Mouse (Mus musculus): ENCODE measurements around the gene 4931409K22Rik.

4931409K22Rik gene

GRCm38 (mm10) chr5:24540387-24541143, 16.0 kb downstream of the 4931409K22Rik start, which contains the start of gene Asb10:
TSS of gene Asb10 (minus strand) at chr5:24540978.
- DNase-seq (ENCODE audit: low spot score in 2 of 2), result peak in 1 of 2 experiments; percentile 23

GRCm38 (mm10) chr5:24539571-24540296, 16.9 kb downstream of the 4931409K22Rik start:
- DNase-seq (ENCODE audit: low spot score in 2 of 2), result no peak

- DNase-seq (ENCODE audit: low spot score in 2 of 2), result no peak
Measured at GRCm38 (mm10) chr5:24537618-24538017, 19.0 kb downstream of the 4931409K22Rik start.

- no peak for DNase-seq (ENCODE audit: low spot score in 2 of 2)
Measured at GRCm38 (mm10) chr5:24536511-24536910, 20.1 kb downstream of the 4931409K22Rik start.

- DNase-seq (ENCODE audit: low spot score in 2 of 2), result no peak
Measured at GRCm38 (mm10) chr5:24535731-24536130, 20.9 kb downstream of the 4931409K22Rik start.

GRCm38 (mm10) chr5:24534292-24534691, 22.3 kb downstream of the 4931409K22Rik start:
- DNase-seq (ENCODE audit: low spot score in 2 of 2), result no peak

- no peak for DNase-seq (ENCODE audit: low spot score in 2 of 2)
Measured at GRCm38 (mm10) chr5:24533391-24533790, 23.2 kb downstream of the 4931409K22Rik start.

- peak; percentile 92 to 94 for DNase-seq (ENCODE audit: low spot score in 2 of 2)
Measured at GRCm38 (mm10) chr5:24530042-24530689, 26.4 kb downstream of the 4931409K22Rik start.

- no peak for DNase-seq (ENCODE audit: low spot score in 2 of 2)
Measured at GRCm38 (mm10) chr5:24527780-24528179, 28.8 kb downstream of the 4931409K22Rik start.

GRCm38 (mm10) chr5:24526889-24527230, 29.7 kb downstream of the 4931409K22Rik start, which contains the start of gene Gbx1:
TSS of gene Gbx1 (minus strand) at chr5:24527202.
- no peak for DNase-seq (ENCODE audit: low spot score in 2 of 2)

GRCm38 (mm10) chr5:24526190-24526888, 30.3 kb downstream of the 4931409K22Rik start:
- no peak for DNase-seq (ENCODE audit: low spot score in 2 of 2)

GRCm38 (mm10) chr5:24525360-24526189, 31.0 kb downstream of the 4931409K22Rik start:
- no peak for DNase-seq (ENCODE audit: low spot score in 2 of 2)

GRCm38 (mm10) chr5:24524522-24524921, 32.1 kb downstream of the 4931409K22Rik start:
- no peak for DNase-seq (ENCODE audit: low spot score in 2 of 2)

- DNase-seq (ENCODE audit: low spot score in 2 of 2), result no peak
Measured at GRCm38 (mm10) chr5:24523806-24524205, 32.8 kb downstream of the 4931409K22Rik start.

- no peak for DNase-seq (ENCODE audit: low spot score in 2 of 2)
Measured at GRCm38 (mm10) chr5:24521366-24521765, 35.2 kb downstream of the 4931409K22Rik start.

- no peak for DNase-seq (ENCODE audit: low spot score in 2 of 2)
Measured at GRCm38 (mm10) chr5:24512271-24512670, 44.3 kb downstream of the 4931409K22Rik start.

- DNase-seq (ENCODE audit: low spot score in 2 of 2), result peak in 1 of 2 experiments; percentile 39
Measured at GRCm38 (mm10) chr5:24510635-24511034, 46.0 kb downstream of the 4931409K22Rik start.

- DNase-seq (ENCODE audit: low spot score in 2 of 2), result no peak
Measured at GRCm38 (mm10) chr5:24508406-24508805, 48.2 kb downstream of the 4931409K22Rik start.

GRCm38 (mm10) chr5:24505513-24505912, 51.1 kb downstream of the 4931409K22Rik start:
- DNase-seq (ENCODE audit: low spot score in 2 of 2), result no peak

GRCm38 (mm10) chr5:24502786-24503185, 53.8 kb downstream of the 4931409K22Rik start:
- DNase-seq (ENCODE audit: low spot score in 2 of 2), result no peak

- no peak for DNase-seq (ENCODE audit: low spot score in 2 of 2)
Measured at GRCm38 (mm10) chr5:24500851-24501250, 55.8 kb downstream of the 4931409K22Rik start.

All from frontal cortex, postnatal 25 days (tissue).